25 mouse cellular contexts compared by ENCODE assay signal in the genomic region with DNA sequence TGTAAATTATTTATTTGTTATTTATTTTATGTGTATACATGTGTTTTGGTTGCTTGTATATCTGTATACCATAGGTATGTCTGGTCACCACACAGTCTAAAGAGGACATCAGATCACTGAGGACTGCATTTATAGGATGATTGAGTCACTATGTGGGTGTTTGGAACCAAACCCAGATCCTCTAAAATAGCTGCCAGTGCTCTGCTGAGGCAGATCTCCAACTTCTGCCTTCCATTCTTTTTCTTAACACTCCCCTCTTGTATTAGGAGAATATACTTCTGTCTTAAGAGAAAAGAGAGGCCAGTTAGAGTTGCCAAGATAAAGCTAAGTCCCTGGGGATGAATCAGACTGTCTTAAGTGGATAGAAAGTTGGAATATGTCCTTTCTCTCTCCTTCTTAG.
DNase-seq lines count a peak whose midpoint lies in the region.
"Had no signal": no experiment of that assay in that cellular context is flagged by ENCODE, and none has a peak within 500 bp of the region (broad histone marks: within the 10 kb centered on the region; RNA-seq: fewer than 3 reads in every experiment).

No protein-coding gene starts in this region.

- H3K4me1 ChIP-seq in embryonic facial prominence, embryonic 10.5 days = no peaks in the 10 kb centered on the region
- H3K4me1 ChIP-seq: heart, embryonic 10.5 days; heart, embryonic 15.5 days; hindbrain, embryonic 12.5 days; stomach, embryonic 15.5 days had no signal

- H3K9me3 ChIP-seq in embryonic facial prominence, embryonic 10.5 days = no peaks in the 10 kb centered on the region
- H3K9me3 ChIP-seq: heart, embryonic 10.5 days; heart, embryonic 15.5 days; hindbrain, embryonic 12.5 days; stomach, embryonic 15.5 days had no signal

- no peak overlapping the region for H3K4me3 ChIP-seq in embryonic facial prominence, embryonic 10.5 days
- H3K4me3 ChIP-seq: heart, embryonic 10.5 days; heart, embryonic 15.5 days; hindbrain, embryonic 12.5 days; stomach, embryonic 15.5 days had no signal

- peak; percentile 25 to 69 for DNase-seq in frontal cortex, postnatal 36 days (ENCODE audit: low spot score in 2 of 2)
- DNase-seq in frontal cortex, postnatal 14 days (ENCODE audit: low spot score in 2 of 2) = no peak
- peak; percentile 30 to 35 for DNase-seq in right cerebral cortex, adult 2 months (ENCODE audit: low spot score in 2 of 2)
- no peak for DNase-seq in right cerebral cortex, postnatal 10 days (ENCODE audit: low spot score in 2 of 2)
- peak; percentile 27 to 49 for DNase-seq in left cerebral cortex, adult 9 months (ENCODE audit: low spot score in 2 of 2)
- DNase-seq in telencephalon, adult 2 months (ENCODE audit: low read depth, low spot score) = peak; percentile 67
- no peak for DNase-seq in urinary bladder, postnatal 4 days (ENCODE audit: low spot score in 2 of 2)
- no peak for DNase-seq in embryonic facial prominence, embryonic 10.5 days (ENCODE audit: low spot score)
- DNase-seq: adrenal gland, postnatal 25 days; cerebellum, adult 18-20 months; cerebellum, postnatal 10 days; gastrocnemius, postnatal 25 days; heart, adult 11 months; kidney, adult 9 months; kidney, postnatal 14 days; liver; lung, embryonic 14.5 days; lung, postnatal 14 days; midbrain, embryonic 14.5 days; thymus, postnatal 14 days had no signal

- H3K27ac ChIP-seq in embryonic facial prominence, embryonic 10.5 days (replicated peaks) = no peak overlapping the region
- H3K27ac ChIP-seq: heart, embryonic 10.5 days; heart, embryonic 15.5 days; hindbrain, embryonic 12.5 days; liver, embryonic 14.5 days; stomach, embryonic 15.5 days had no signal

- no peaks in the 10 kb centered on the region for H3K36me3 ChIP-seq in embryonic facial prominence, embryonic 10.5 days (replicated peaks)
- H3K36me3 ChIP-seq: heart, embryonic 10.5 days; heart, embryonic 15.5 days; hindbrain, embryonic 12.5 days; stomach, embryonic 15.5 days had no signal

- H3K27me3 ChIP-seq in embryonic facial prominence, embryonic 10.5 days (replicated peaks; ENCODE audit: low read depth, poor library complexity, severe bottlenecking) = no peaks in the 10 kb centered on the region
- H3K27me3 ChIP-seq: heart, embryonic 15.5 days; hindbrain, embryonic 12.5 days; stomach, embryonic 15.5 days had no signal

Comparison
In these comparisons a context has a peak if more than half of its experiments do, and no peak if none do; other contexts are left out.
1. DNase-seq: peak in frontal cortex, postnatal 36 days (2 of 2), right cerebral cortex, adult 2 months (2 of 2), left cerebral cortex, adult 9 months (2 of 2) and telencephalon, adult 2 months (single experiment); none in frontal cortex, postnatal 14 days (0 of 2), right cerebral cortex, postnatal 10 days (0 of 2), urinary bladder, postnatal 4 days (0 of 2) and embryonic facial prominence, embryonic 10.5 days (single experiment).